Mouse (Mus musculus) adrenal gland, postnatal 4 days (tissue): ENCODE measurements around the gene Spesp1. TPM values are rescaled to one million over a fixed set of nuclear protein-coding genes. Genes with fewer than 3 reads are reported as not detected.

Experiments used
- DNase-seq, 2 experiments: peaks; one replicate each; pipeline ENCODE4 v3.0.0; 2021 to 2022; ENCODE audit warnings: low spot score in 2 of 2, mixed read lengths in 2 of 2
- microRNA-seq: library from miRNA; unstranded; fragments of <30 nt; microRNA quantifications from one replicate; pipeline ENCODE4 v1.2.0, GENCODE M21; 2021
- total RNA-seq, 2 experiments: library from RNA; stranded (reverse); gene quantifications; 2 replicates each; pipeline ENCODE4 v1.2.3; 2021

Gene Spesp1
- total RNA-seq, 2 experiments from 2014 or later: not detected

- no peak for DNase-seq
Observed at GRCm38 (mm10) chr9:62246380-62246942, 35.5 kb downstream of the Spesp1 start.

DNA sequence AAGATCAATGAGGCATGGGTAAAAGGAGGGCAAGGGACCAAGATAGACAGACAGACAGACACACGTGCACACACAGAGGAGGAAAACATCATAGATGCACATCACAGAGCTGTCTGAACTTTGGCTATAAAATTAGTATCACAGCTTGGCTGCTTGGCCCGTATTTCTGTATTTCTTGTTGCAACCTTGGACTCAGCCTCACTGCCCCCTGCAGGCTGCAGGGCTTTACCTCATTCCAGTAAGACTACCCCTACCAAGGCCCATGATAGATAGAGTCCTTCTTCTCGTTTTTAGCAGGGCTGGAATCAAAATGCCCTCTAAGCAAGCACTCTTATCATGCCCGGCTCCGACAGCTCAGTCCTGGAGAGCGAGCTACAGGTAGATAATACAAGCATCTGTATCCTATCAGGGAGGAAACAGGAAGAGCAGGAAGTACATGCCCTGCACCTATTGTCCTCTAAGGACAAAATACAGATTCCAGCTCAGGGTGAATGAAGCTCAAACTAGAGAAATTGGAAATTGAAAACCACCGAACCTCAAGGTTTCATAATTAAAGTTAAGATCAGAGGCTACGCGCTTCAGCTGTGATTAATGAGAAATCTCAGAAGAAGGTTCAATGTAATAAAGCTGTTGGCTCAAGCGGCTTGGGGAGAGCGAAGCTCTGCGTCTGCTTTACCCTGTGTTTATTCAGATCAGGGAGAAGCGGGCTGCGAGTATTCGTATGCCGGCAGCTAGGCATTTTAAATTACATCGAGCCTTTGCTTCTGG, 36.2 kb downstream of the Spesp1 start:
- no peak for DNase-seq

DNA sequence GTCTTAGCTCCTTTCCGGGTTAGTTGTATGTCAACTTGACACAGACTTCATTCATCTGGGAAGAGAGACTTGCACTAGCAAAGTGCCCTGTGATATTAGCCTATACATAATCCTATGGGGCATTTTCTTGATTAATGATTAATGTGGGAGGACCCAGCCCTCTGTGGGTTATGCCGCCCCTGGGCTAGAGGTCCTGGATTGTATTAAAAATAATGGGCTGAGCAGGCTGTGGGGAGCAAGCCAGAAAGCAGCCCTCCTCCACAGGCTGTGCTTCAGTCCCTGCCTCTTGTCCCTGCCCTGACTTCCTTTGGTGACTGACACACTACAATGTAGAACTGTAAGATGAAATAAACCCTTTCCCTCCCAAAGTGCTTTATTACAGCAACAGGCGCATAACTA, 37.4 kb downstream of the Spesp1 start:
- no peak for DNase-seq

DNA sequence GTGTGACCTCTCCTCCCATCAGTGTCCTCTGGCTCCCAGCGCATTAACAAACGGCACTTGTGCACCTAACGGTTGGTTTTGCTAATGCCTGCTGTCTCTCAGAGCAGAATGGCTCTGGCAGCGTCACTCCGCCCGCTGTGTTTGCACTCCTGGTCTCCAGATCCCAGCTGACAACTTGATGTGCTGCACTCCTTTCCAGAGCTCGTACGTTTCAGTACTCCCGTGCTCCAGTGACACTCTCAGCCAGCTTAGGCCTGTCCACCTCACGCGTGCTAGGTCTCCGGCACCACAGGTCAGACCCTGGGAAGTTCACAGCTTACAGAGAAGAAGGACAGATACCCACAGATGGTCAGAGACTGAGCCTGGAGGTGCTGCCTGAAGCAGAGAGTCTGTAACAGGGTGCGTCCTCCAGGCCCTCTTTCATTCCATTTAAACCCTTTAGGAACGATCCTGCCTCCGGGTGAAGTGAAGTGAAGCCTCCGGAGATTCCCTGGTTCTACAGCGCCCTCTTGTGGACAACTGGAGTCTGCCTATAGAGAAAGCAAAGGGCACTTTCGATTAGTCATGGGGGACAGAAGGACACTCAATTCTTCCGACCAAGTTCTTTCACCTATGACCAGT, 37.9 kb downstream of the Spesp1 start:
- peak; percentile 44 to 71 for DNase-seq

DNA sequence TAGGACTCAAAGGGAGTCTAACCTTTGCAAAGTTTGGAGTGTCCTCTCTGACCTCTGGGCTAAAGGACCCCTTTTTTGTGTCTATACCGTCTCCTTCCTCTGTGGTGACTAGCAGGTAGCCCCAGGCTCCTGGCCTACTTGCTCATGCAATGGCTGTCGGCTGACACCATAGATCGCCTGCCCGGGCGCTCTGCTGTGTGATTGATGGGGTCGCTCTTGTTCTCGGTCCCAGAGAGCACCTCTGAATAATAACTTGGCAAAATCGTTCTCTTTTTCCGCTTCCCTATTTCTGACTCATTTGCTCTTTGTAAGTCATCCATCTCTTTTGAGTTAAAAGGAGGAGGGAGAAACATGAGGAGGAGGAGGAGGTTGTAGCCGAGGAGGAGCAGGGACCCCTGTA, 42.0 kb downstream of the Spesp1 start:
- DNase-seq: no peak

GRCm38 (mm10) chr9:62237381-62237980, 44.5 kb downstream of the Spesp1 start:
- no peak for DNase-seq

GRCm38 (mm10) chr9:62235501-62235900, 46.5 kb downstream of the Spesp1 start:
- DNase-seq: no peak

- DNase-seq: no peak
Observed at GRCm38 (mm10) chr9:62232649-62233048, 49.4 kb downstream of the Spesp1 start.

- DNase-seq: no peak
Observed at GRCm38 (mm10) chr9:62231046-62231445, 51.0 kb downstream of the Spesp1 start.

GRCm38 (mm10) chr9:62229985-62230384, 52.0 kb downstream of the Spesp1 start:
- DNase-seq: no peak

- DNase-seq: no peak
Observed at GRCm38 (mm10) chr9:62222481-62222880, 59.5 kb downstream of the Spesp1 start.

DNA sequence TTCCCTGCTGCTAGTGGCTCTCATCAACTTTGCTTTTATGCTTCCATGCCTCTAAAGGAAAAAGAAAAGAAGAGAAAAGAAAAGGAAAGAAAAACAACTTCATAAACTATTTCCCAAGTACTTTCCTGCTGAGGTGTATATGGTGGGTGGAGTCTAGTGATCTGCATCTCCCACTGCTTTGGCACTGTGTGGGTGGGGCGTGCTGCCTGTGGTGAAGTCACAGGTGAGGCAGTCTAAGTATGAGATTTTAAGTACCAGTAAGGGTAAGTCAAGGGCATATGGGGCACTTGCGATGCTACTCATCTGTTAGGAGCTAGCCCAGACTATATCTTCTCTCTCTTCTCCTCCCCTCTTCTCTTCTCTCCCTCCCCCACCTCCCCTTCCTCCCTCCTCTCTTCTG, 60.0 kb downstream of the Spesp1 start:
- DNase-seq: no peak

Small RNAs within 50 kb of the gene (microRNA-seq; reads per million reads assigned to microRNA genes)
- gene Gm25603: not detected

Other genes starting within 250 kb of the Spesp1 start
- 10 to 100 TPM; 29.2 to 29.4 TPM for gene Glce, start 159.6 kb downstream of the Spesp1 start, total RNA-seq
- 100 to 1,000 TPM; 437 to 471 TPM for gene Anp32a, start 59.1 kb upstream of the Spesp1 start, total RNA-seq